Mouse (Mus musculus): ENCODE measurements around the gene Dhx15. TPM values are rescaled to one million over a fixed set of nuclear protein-coding genes. Genes with fewer than 3 reads are reported as not detected.
A peak's percentile ranks its signal among the peaks of the same experiment; 100 is the strongest.

Dhx15 gene
- polyA plus RNA-seq, 1 experiment from 2014 or later = 48.4 TPM

DNA sequence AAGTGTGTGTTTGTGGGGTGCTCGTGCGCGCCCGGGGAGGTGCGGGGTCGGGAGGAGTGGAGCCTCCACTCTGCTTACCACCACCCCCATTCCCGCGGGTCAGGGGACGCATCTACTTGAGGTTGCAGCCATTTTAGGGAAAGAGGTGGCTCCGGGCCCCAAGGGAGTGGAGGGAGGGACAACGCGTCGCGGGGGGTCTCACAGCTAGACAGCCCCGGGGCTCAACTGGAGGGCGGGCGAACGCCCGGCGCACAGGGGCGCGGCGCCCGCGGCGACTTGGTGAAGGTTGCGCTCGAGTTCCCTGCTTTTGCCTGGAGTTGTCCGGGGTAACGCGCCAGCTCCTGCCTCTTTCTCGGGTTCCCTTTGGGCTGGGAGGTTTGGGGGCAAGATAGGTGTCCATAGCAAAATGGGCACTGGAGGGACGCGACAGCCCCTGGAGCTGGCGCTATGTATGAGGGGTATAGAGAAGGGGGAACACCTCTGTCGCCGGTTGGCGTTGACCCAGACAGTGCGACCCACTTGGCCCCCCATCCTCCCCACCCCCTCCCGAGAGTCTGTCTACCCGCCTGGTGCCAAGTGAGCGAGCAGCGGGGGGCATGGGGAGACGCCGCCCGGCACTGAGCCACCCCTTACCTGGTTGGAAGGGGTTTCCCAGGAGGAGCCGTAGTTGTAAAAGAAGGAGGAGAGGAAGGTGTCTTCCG is 75.4 kb downstream of the Dhx15 start:
- ATAC-seq = no peak

DNA sequence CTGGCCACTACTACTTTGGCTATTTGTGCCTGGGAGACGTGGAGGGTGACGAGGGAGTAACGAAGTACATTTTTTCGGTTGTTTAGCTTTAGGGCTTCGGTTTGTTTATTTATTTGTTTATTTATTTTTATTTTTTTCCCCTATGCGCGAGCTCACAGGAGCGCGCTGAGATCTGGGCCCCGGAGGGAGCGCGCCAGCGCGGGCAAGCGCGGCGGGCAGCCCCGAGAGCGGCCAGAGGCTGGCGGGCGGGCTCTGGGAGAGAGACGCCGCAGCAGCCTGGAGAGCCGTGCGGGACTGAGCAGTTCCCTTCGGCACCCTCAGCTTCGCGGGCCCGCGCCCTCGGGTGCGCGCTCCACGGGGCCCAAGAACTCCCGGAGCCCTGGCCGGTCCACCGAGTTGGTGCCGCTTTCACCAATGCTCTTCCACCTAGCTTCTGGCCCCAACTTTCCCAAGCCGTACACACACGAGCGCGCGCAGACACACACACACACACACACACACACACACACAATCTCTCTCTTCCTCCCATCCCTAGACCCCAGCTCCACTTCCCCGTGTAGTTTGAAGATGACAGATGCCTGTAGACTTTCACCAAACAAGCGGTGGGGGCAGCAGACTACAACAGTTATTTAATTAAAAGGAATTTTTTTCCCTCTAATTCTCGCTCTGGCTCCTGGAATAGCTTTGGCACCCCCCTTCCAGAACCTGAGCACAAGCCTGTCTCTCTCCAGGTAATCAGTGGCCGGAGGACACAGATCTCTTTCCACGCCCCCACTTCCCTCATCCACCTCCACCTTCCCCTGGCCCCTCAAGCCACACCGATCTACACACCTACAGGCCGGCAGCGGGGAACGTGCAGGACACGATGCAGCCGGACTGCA is 76.2 kb downstream of the Dhx15 start:
- H3K4me2 ChIP-seq (replicated peaks; ENCODE audit: low read depth) = peak overlapping the region; percentile 99
- H3K9me3 ChIP-seq (ENCODE audit: control insufficient read depth) = no peaks in the 10 kb centered on the region
- H3K27me3 ChIP-seq (replicated peaks; ENCODE audit: control insufficient read depth, insufficient read depth, low read length) = peaks cover 48% of the 10 kb centered on the region
- H3K9ac ChIP-seq (ENCODE audit: low read depth, low read length) = peak overlapping the region; percentile 48
- H3K4me1 ChIP-seq (replicated peaks; ENCODE audit: control insufficient read depth, insufficient read depth, low read length) = peaks cover 8% of the 10 kb centered on the region
- no peak overlapping the region for H3K27ac ChIP-seq (ENCODE audit: low read depth, low read length)
- ATAC-seq = no peak
- peak overlapping the region; percentile 76 for H3K4me3 ChIP-seq (ENCODE audit: low read depth, low read length)
- H3K36me3 ChIP-seq (ENCODE audit: control insufficient read depth, insufficient read depth) = no peaks in the 10 kb centered on the region
- TF ChIP-seq CTCF (IDR thresholded peaks at IDR 0.05; ENCODE audit: low read depth) = no peak
- under 1% methylated on average over 53 of the region's 54 CpGs for WGBS

More for the DNA sequence above, 75.4 kb downstream of the Dhx15 start:
- Histone ChIP-seq H3K4me2 (replicated peaks; ENCODE audit: low read depth) (peak overlapping the region; percentile 99), H3K4me3 (ENCODE audit: low read depth, low read length) (peak overlapping the region; percentile 76), H3K9ac (ENCODE audit: low read depth, low read length) (peak overlapping the region; percentile 34), H3K27me3 (replicated peaks; ENCODE audit: control insufficient read depth, insufficient read depth, low read length) (peaks cover 44% of the 10 kb centered on the region), H3K4me1 (replicated peaks; ENCODE audit: control insufficient read depth, insufficient read depth, low read length) (peaks cover 8% of the 10 kb centered on the region), H3K27ac (ENCODE audit: low read depth, low read length) (no peak overlapping the region), H3K36me3 (ENCODE audit: control insufficient read depth, insufficient read depth) (no peaks in the 10 kb centered on the region), H3K9me3 (ENCODE audit: control insufficient read depth) (no peaks in the 10 kb centered on the region)
- TF ChIP-seq CTCF (IDR thresholded peaks at IDR 0.05; ENCODE audit: low read depth) = no peak
- WGBS = under 1% methylated on average over 47 of the region's 48 CpGs

DNA sequence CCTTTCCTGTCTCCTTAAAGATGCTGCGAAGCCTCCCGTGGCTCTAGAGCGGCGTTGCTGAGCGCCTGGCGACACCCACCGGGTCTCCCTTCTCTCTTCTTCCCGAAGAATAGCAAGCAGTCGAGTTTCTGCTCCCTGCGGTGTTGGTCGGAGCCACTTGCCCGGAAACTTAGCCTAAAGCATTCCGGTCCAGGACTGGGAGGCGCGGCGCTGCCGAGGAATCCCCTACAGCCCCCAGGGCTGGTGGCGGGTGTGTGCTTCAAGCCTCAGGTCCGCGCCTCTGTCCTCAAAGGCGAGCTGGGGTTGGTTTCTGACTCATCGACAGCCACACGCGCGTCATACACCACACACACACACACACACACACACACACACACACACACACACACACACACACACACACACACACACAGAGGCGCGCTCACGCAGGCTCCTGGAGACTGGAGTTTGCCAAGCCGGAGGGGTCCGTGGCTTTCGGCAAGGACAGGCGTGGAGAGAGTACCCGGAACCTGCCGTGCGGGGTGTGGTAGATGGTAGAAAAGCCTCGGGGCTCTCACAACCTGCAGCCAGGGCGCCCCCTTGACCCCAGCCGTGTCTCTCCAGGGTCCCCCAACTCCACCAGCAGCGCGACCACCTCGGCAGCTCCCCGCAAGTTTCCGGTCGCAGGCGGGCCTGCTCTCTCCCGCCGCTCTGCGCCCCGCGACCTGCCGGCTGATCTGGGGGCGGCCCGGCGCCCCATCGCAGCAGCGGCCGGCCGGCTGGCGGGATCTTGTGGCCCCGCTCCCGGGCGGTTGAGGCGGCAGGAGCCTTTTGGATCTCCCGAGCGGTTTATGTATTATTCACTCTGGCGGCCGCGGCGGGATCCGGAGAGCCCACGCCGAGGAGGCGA is 77.1 kb downstream of the Dhx15 start:
- TF ChIP-seq CTCF (IDR thresholded peaks at IDR 0.05; ENCODE audit: low read depth) = no peak
- H3K9me3 ChIP-seq (ENCODE audit: control insufficient read depth) = no peaks in the 10 kb centered on the region
- peak overlapping the region; percentile 99 for H3K4me2 ChIP-seq (replicated peaks; ENCODE audit: low read depth)
- no peaks in the 10 kb centered on the region for H3K36me3 ChIP-seq (ENCODE audit: control insufficient read depth, insufficient read depth)
- peaks cover 8% of the 10 kb centered on the region for H3K4me1 ChIP-seq (replicated peaks; ENCODE audit: control insufficient read depth, insufficient read depth, low read length)
- peak overlapping the region; percentile 48 for H3K9ac ChIP-seq (ENCODE audit: low read depth, low read length)
- H3K27ac ChIP-seq (ENCODE audit: low read depth, low read length) = no peak overlapping the region
- H3K4me3 ChIP-seq (ENCODE audit: low read depth, low read length) = peak overlapping the region; percentile 76
- peaks cover 48% of the 10 kb centered on the region for H3K27me3 ChIP-seq (replicated peaks; ENCODE audit: control insufficient read depth, insufficient read depth, low read length)
- WGBS = under 1% methylated on average over 70 of the region's 73 CpGs
- no peak for ATAC-seq

DNA sequence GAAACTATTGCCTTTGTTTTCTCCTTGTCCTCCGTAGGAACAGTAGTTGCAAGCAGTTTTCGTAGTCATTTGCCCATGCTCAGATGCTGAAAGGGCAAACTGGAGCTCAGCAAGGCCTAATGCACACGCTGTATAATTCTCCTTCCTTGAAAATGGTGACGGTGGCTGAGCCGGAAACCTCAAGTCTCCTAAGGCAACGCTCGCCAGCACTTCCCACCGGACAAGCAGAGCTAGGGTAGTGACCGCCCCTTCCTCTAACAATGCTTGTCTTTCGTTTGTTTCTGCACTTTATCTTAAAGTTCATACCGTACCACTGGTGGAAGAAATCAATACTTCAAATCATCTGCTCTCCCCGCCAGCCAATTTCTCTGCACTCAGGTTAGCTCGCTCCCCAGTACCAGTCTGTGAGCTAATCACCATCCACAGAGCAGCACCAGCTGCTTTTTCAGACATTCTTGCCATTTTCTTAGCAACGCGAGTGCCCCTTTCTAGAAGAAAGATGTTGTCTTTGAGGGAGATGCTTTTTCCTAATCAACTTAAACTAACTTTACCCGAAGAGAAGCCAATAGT is 78.0 kb downstream of the Dhx15 start:
- Histone ChIP-seq H3K9ac (ENCODE audit: low read depth, low read length) (no peak overlapping the region), H3K9me3 (ENCODE audit: control insufficient read depth) (no peaks in the 10 kb centered on the region), H3K27me3 (replicated peaks; ENCODE audit: control insufficient read depth, insufficient read depth, low read length) (peaks cover 42% of the 10 kb centered on the region), H3K36me3 (ENCODE audit: control insufficient read depth, insufficient read depth) (no peaks in the 10 kb centered on the region), H3K4me2 (replicated peaks; ENCODE audit: low read depth) (peak overlapping the region; percentile 99), H3K4me3 (ENCODE audit: low read depth, low read length) (peak overlapping the region; percentile 76; the same call in 1 of the 2 replicates), H3K4me1 (replicated peaks; ENCODE audit: control insufficient read depth, insufficient read depth, low read length) (peaks cover 8% of the 10 kb centered on the region), H3K27ac (ENCODE audit: low read depth, low read length) (no peak overlapping the region)
- no peak for TF ChIP-seq CTCF (IDR thresholded peaks at IDR 0.05; ENCODE audit: low read depth)
- no peak for ATAC-seq
- 25% methylated on average over 16 of the region's 16 CpGs for WGBS

DNA sequence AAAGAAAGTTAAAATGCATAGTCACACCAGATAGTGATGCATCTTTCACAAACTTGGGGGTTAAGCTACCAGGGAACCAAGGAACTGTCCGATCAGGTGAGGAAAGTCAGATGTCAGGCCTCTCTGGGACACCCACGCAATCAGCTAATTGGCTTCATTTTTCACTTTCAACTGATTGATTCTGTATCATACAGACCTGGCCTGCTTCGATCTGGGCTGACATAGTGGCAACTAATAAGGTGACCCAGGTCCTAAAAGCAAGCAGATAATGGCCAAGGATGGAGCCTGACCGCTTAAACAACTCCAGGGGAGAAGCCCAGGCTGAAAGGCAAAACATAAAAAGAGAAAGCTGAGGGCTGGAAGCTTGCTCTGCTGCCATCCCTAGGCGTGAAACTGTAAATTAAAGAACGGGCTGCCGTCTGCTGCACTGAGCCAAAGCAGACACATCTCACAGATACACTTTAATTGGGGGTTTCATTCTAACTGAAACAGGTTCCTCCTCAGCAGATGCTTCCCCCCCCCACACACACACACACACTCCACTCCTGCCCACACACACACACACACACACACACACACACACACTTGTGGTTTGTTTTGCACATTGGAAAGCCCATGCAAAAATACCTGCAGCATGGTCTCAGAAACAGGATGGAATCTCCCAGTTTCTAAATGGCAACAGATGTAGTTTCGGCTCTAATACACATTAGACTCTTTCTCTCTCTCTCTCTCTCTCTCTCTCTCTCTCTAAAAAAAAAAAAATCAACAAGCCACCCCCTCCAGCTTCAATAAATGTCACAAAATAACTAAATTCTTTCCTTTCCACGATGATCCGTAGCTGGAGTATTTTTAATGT is 79.3 kb downstream of the Dhx15 start:
- WGBS = 71% methylated on average over 10 of the region's 10 CpGs
- Histone ChIP-seq H3K36me3 (ENCODE audit: control insufficient read depth, insufficient read depth) (no peaks in the 10 kb centered on the region), H3K27ac (ENCODE audit: low read depth, low read length) (no peak overlapping the region), H3K4me3 (ENCODE audit: low read depth, low read length) (no peak overlapping the region), H3K4me2 (replicated peaks; ENCODE audit: low read depth) (no peak overlapping the region), H3K4me1 (replicated peaks; ENCODE audit: control insufficient read depth, insufficient read depth, low read length) (peaks cover 8% of the 10 kb centered on the region), H3K9ac (ENCODE audit: low read depth, low read length) (no peak overlapping the region), H3K9me3 (ENCODE audit: control insufficient read depth) (no peaks in the 10 kb centered on the region), H3K27me3 (replicated peaks; ENCODE audit: control insufficient read depth, insufficient read depth, low read length) (peaks cover 42% of the 10 kb centered on the region)
- ATAC-seq = no peak
- TF ChIP-seq CTCF (IDR thresholded peaks at IDR 0.05; ENCODE audit: low read depth) = peak; percentile 30

Small RNA genes within 50 kb of the gene (microRNA-seq; reads per million reads assigned to microRNA genes)
- not detected for gene Mir6417

Other genes starting within 250 kb of the Dhx15 start
- gene Sod3, start 173.3 kb upstream of the Dhx15 start, polyA plus RNA-seq (2015; fragmentation: Nextera tagmentation; extraction: Ambion mirVana) = 6.5 and 11.3 TPM in 2 replicates